Mouse (Mus musculus) myocyte (in vitro differentiated cells): ENCODE results near the gene Faap100. TPM values are rescaled to one million over a fixed set of nuclear protein-coding genes. Genes with fewer than 3 reads are reported as not detected.
"Not testable (repeated sequence)": the region's sequence is repeated elsewhere in the genome, so short reads cannot be mapped to it uniquely, and the experiment has no call there.

Source experiments
- H3K27me3 ChIP-seq: one replicate; pipeline ENCODE4 v1.6.1; 2011; ENCODE audit not compliant: control insufficient read depth, insufficient read depth, insufficient read length
- H3K36me3 ChIP-seq: one replicate; pipeline ENCODE4 v1.6.1; 2011; ENCODE audit not compliant: control insufficient read depth, insufficient read depth
- H3K4me2 ChIP-seq: one replicate; pipeline ENCODE4 v1.6.1; 2011; ENCODE audit warnings: low read depth, control low read depth
- H3K4me3 ChIP-seq: one replicate; pipeline ENCODE4 v1.5.1; 2011; ENCODE audit warnings: mild to moderate bottlenecking, control low read depth, moderate library complexity
- H3K79me2 ChIP-seq: one replicate; pipeline ENCODE4 v1.6.1; 2011; ENCODE audit not compliant: control insufficient read depth, insufficient read depth
- H3ac ChIP-seq: one replicate; pipeline ENCODE4 v1.6.1; 2011; ENCODE audit not compliant: control insufficient read depth, insufficient read length
- CEBPB ChIP-seq: IDR thresholded peaks from 2 replicates; pipeline ENCODE4 v1.6.1; 2011; ENCODE audit warnings: mild to moderate bottlenecking, moderate library complexity; ENCODE audit not compliant: poor library complexity, insufficient read depth, severe bottlenecking
- E2F4 ChIP-seq: IDR thresholded peaks from one replicate; pipeline ENCODE4 v1.6.1; 2011; ENCODE audit warnings: mild to moderate bottlenecking, control low read depth, moderate library complexity; ENCODE audit not compliant: insufficient read depth
- MAX ChIP-seq: IDR thresholded peaks from one replicate; pipeline ENCODE4 v1.6.1; 2011; ENCODE audit warnings: low read depth, mild to moderate bottlenecking, control low read depth
- MYOD1 ChIP-seq, 3 experiments: IDR thresholded peaks; one replicate each; pipeline ENCODE4 v1.6.1; 2011; ENCODE audit warnings: control low read depth in 2 of 3, low read depth in 2 of 3, mild to moderate bottlenecking in 2 of 3, moderate library complexity in 1 of 3; ENCODE audit not compliant: insufficient read length in 2 of 3, control insufficient read depth in 1 of 3
- MYOG ChIP-seq, 3 experiments: IDR thresholded peaks; one replicate each; pipeline ENCODE4 v1.6.1; 2011; ENCODE audit warnings: control low read depth in 2 of 3, low read depth in 2 of 3, mild to moderate bottlenecking in 2 of 3; ENCODE audit not compliant: insufficient read length in 2 of 3, control insufficient read depth in 1 of 3, insufficient read depth in 1 of 3
- POLR2A ChIP-seq: IDR thresholded peaks from one replicate; pipeline ENCODE4 v1.6.1; 2011; ENCODE audit warnings: low read depth, mild to moderate bottlenecking, control low read depth, moderate library complexity; ENCODE audit not compliant: insufficient read length
- POLR2AphosphoS2 ChIP-seq: IDR thresholded peaks from one replicate; pipeline ENCODE4 v1.6.1; 2011; ENCODE audit warnings: low read depth, control low read depth; ENCODE audit not compliant: insufficient read length
- REST ChIP-seq: IDR thresholded peaks from one replicate; pipeline ENCODE4 v1.6.1; 2011; ENCODE audit warnings: mild to moderate bottlenecking, control low read depth, moderate library complexity; ENCODE audit not compliant: insufficient read depth, insufficient read length
- SRF ChIP-seq: IDR thresholded peaks from one replicate; pipeline ENCODE4 v1.6.1; 2011; ENCODE audit warnings: low read depth; ENCODE audit not compliant: control insufficient read depth, insufficient read length
- TCF12 ChIP-seq: IDR thresholded peaks from one replicate; pipeline ENCODE4 v1.6.1; 2011; ENCODE audit warnings: mild to moderate bottlenecking, control low read depth; ENCODE audit not compliant: poor library complexity, insufficient read depth, severe bottlenecking
- TCF3 ChIP-seq: IDR thresholded peaks from one replicate; pipeline ENCODE4 v1.6.1; 2011; ENCODE audit warnings: low read depth, control low read depth; ENCODE audit not compliant: insufficient read length
- USF1 ChIP-seq: IDR thresholded peaks from one replicate; pipeline ENCODE4 v1.6.1; 2011; ENCODE audit warnings: low read depth, mild to moderate bottlenecking, control low read depth, moderate library complexity
- polyA plus RNA-seq: library from polyadenylated mRNA; unstranded; fragments of >200 nt; fragmentation: generic; extraction: Trizol; gene quantifications from one replicate; pipeline ENCODE4 v1.2.1, GENCODE M21; 2012; ENCODE audit warnings: missing spikeins

The Faap100 gene
- polyA plus RNA-seq, 1 experiment, result 12.3 TPM

DNA sequence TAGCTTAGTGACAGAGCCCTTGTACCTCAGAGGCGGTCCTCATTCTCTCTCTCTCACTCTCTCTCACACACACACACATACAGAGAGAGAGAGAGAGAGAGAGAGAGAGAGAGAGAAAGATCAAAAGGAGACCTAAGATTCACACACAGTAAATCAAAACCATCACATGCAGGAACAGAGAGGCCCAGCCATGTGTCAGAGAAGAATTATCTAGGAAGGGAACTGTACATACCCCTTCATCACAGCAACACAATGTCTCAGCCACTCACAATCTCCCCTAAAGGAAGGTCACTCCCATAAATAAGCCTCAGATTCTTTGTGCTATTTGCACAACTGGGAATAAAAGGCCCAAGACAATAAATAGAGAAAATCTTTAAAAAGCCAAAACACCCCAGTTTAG is 40.0 kb upstream of the Faap100 start:
- Histone ChIP-seq H3K4me3 (no peak overlapping the region), H3K79me2 (peaks cover 13% of the 10 kb centered on the region), H3ac (no peak overlapping the region), H3K4me2 (no peak overlapping the region), H3K27me3 (no peaks in the 10 kb centered on the region), H3K36me3 (peaks cover 62% of the 10 kb centered on the region)
- TF ChIP-seq POLR2A, result no peak
- TF ChIP-seq SRF, result no peak
- TF ChIP-seq CEBPB, result no peak
- TF ChIP-seq POLR2AphosphoS2, result no peak
- no peak for TF ChIP-seq USF1
- no peak for TF ChIP-seq MYOD1 (IDR thresholded peaks at IDR 0.05; ENCODE audit: control insufficient read depth in 1 of 3, insufficient read length in 2 of 3, low read depth in 2 of 3)
- TF ChIP-seq TCF3, result no peak
- no peak for TF ChIP-seq MYOG (IDR thresholded peaks at IDR 0.05; ENCODE audit: control insufficient read depth in 1 of 3, insufficient read depth in 1 of 3, insufficient read length in 2 of 3, low read depth in 2 of 3)
- TF ChIP-seq REST, result no peak
- no peak for TF ChIP-seq MAX
- no peak for TF ChIP-seq TCF12

DNA sequence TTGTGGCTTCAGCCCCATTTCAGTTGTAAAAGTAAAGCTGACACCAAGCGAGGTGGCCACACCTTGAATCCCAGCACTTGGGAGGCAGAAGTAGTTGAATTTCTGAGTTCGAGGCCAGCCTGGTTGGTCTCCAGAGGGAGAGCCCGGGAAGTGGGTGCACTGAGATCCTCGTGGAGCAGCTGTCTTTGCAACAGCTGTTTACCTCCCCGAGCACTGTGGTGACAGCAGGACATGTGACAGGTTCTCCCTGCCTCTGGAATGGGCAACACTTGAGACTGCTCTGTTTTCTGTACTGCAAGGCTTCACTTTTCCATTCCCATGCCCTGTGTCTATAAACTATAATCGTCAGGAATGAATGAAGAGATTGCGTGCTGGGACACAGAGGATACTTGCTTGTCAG is 39.3 kb upstream of the Faap100 start:
- Histone ChIP-seq H3K27me3 (no peaks in the 10 kb centered on the region), H3K4me3 (no peak overlapping the region), H3K36me3 (peaks cover 62% of the 10 kb centered on the region), H3K79me2 (peaks cover 8% of the 10 kb centered on the region), H3ac (no peak overlapping the region), H3K4me2 (no peak overlapping the region)
- TF ChIP-seq POLR2A (no peak), TCF3 (no peak), TCF12 (no peak), REST (no peak), MYOD1 (IDR thresholded peaks at IDR 0.05; ENCODE audit: control insufficient read depth in 1 of 3, insufficient read length in 2 of 3, low read depth in 2 of 3) (peak in 2 of 3 experiments; percentile 61 to 72), MYOG (IDR thresholded peaks at IDR 0.05; ENCODE audit: control insufficient read depth in 1 of 3, insufficient read depth in 1 of 3, insufficient read length in 2 of 3, low read depth in 2 of 3) (peak in 1 of 3 experiments; percentile 88), E2F4 (no peak), CEBPB (no peak), MAX (no peak), USF1 (no peak), SRF (no peak), POLR2AphosphoS2 (no peak)

DNA sequence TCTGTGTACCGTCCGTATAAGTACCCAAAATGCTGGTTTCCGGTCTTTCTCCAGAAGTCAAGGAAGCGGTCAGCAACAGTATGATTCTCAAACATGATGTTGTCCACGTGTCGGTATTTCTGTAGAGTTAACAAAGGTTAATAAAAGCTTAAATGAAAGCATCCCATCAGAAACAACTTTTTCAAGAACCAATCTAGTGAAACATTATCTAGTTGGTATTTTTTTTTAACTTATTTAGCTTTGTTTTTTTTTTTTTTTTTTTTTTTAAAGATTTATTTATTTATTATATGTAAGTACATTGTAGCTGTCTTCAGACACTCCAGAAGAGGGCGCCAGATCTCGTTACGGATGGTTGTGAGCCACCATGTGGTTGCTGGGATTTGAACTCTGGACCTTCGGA is 35.1 kb upstream of the Faap100 start:
- not testable (repeated sequence) for H3K4me2 ChIP-seq, H3ac ChIP-seq, H3K79me2 ChIP-seq, H3K4me3 ChIP-seq, H3K27me3 ChIP-seq
- peaks cover 65% of the 10 kb centered on the region for H3K36me3 ChIP-seq

DNA sequence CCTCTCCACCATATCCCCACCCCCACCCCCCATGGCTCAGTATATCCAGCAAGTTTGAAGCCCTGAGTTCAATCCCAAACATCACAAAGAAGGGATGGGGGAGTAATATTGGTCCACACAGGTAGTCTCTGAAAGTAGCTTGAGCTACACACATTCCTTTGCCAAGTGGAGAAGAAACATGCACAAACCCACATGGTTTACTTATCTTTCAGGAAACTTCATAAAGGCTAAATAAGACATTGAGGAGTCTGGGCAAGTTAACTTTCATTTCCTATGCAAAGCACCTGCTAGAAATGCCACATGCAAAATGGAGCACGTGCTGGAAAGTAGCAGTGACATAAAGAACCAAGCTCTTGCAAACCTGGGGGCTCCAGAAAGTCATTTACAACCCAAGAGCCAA is 27.9 kb upstream of the Faap100 start:
- TF ChIP-seq E2F4 (no peak), MYOG (IDR thresholded peaks at IDR 0.05; ENCODE audit: control insufficient read depth in 1 of 3, insufficient read depth in 1 of 3, insufficient read length in 2 of 3, low read depth in 2 of 3) (no peak), POLR2A (no peak), MAX (no peak), REST (no peak), SRF (no peak), POLR2AphosphoS2 (no peak), USF1 (no peak), CEBPB (no peak), MYOD1 (IDR thresholded peaks at IDR 0.05; ENCODE audit: control insufficient read depth in 1 of 3, insufficient read length in 2 of 3, low read depth in 2 of 3) (no peak), TCF3 (no peak), TCF12 (no peak)
- Histone ChIP-seq H3K4me3 (no peak overlapping the region), H3K27me3 (no peaks in the 10 kb centered on the region), H3ac (no peak overlapping the region), H3K4me2 (no peak overlapping the region), H3K79me2 (no peaks in the 10 kb centered on the region), H3K36me3 (peaks cover 76% of the 10 kb centered on the region)

DNA sequence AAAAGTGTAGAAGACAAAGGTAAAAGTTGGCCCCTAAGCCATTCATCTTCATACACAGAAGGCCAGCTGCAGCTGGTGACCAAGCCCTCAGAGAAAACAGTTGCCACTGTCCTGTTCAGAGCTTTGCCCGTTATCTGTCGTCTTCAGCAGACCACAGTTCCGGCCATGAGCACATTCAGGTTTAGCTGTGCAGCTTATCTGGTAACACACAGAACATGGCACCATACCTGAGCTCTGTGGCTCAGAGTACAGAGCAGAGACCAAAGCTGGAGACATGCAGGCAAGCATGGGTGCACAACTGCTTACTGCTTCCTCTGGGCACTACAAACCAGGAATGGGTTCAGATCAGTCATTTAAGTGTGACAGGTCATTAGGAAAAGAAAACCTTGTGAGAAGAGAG is 27.3 kb upstream of the Faap100 start:
- H3ac ChIP-seq, result no peak overlapping the region
- H3K36me3 ChIP-seq, result peaks cover 77% of the 10 kb centered on the region
- TF ChIP-seq TCF3 (no peak), MYOG (IDR thresholded peaks at IDR 0.05; ENCODE audit: control insufficient read depth in 1 of 3, insufficient read depth in 1 of 3, insufficient read length in 2 of 3, low read depth in 2 of 3) (no peak), POLR2AphosphoS2 (no peak), CEBPB (no peak), SRF (no peak), MYOD1 (IDR thresholded peaks at IDR 0.05; ENCODE audit: control insufficient read depth in 1 of 3, insufficient read length in 2 of 3, low read depth in 2 of 3) (no peak), USF1 (no peak), MAX (no peak), E2F4 (no peak)
- H3K27me3 ChIP-seq, result no peaks in the 10 kb centered on the region
- H3K4me2 ChIP-seq, result no peak overlapping the region
- H3K79me2 ChIP-seq, result no peaks in the 10 kb centered on the region
- no peak overlapping the region for H3K4me3 ChIP-seq
